Mouse (Mus musculus): ENCODE data around the gene Cdkl3.

Cdkl3 gene

GRCm38 (mm10) chr11:52003772-52004528 lies at the start of gene Cdkl3:
Cdkl3 (plus strand) TSS chr11:52004221.
- peak; percentile 94 to 96 for DNase-seq

- no peak for DNase-seq
Measured at GRCm38 (mm10) chr11:51956112-51956511, 47.9 kb upstream of the Cdkl3 start.

- DNase-seq = peak in 1 of 2 experiments; percentile 12
Measured at GRCm38 (mm10) chr11:51957760-51958159, 46.3 kb upstream of the Cdkl3 start.

- DNase-seq = no peak
Measured at GRCm38 (mm10) chr11:51959511-51959910, 44.5 kb upstream of the Cdkl3 start.

GRCm38 (mm10) chr11:51960061-51960460 lies 44.0 kb upstream of the Cdkl3 start:
- no peak for DNase-seq

- peak; percentile 65 to 70 for DNase-seq
Measured at GRCm38 (mm10) chr11:51960967-51961471, 43.0 kb upstream of the Cdkl3 start.

- no peak for DNase-seq
Measured at GRCm38 (mm10) chr11:51961761-51962160, 42.3 kb upstream of the Cdkl3 start.

- no peak for DNase-seq
Measured at GRCm38 (mm10) chr11:51962277-51962676, 41.7 kb upstream of the Cdkl3 start.

- no peak for DNase-seq
Measured at GRCm38 (mm10) chr11:51966651-51967050, 37.4 kb upstream of the Cdkl3 start.

GRCm38 (mm10) chr11:51967443-51968401 lies 36.3 kb upstream of the Cdkl3 start, which contains the start of gene Cdkn2aipnl:
Cdkn2aipnl (plus strand) TSS chr11:51967661.
- peak; percentile 97 to 98 for DNase-seq

- DNase-seq = no peak
Measured at GRCm38 (mm10) chr11:51968896-51969295, 35.1 kb upstream of the Cdkl3 start.

- no peak for DNase-seq
Measured at GRCm38 (mm10) chr11:51969511-51969910, 34.5 kb upstream of the Cdkl3 start.

GRCm38 (mm10) chr11:51971644-51972043 lies 32.4 kb upstream of the Cdkl3 start:
- no peak for DNase-seq

GRCm38 (mm10) chr11:51999611-52000289 lies 4.3 kb upstream of the Cdkl3 start:
- peak; percentile 83 to 84 for DNase-seq

GRCm38 (mm10) chr11:52000290-52000962 lies 3.6 kb upstream of the Cdkl3 start, which contains the start of gene Ube2b:
Ube2b (minus strand) TSS chr11:52000762.
- DNase-seq = peak; percentile 98 to 99

- DNase-seq = peak in 1 of 2 experiments; percentile 18
Measured at GRCm38 (mm10) chr11:52001341-52001740, 2.7 kb upstream of the Cdkl3 start.

- DNase-seq = no peak
Measured at GRCm38 (mm10) chr11:52001861-52002260, 2.2 kb upstream of the Cdkl3 start.

GRCm38 (mm10) chr11:52002842-52003504 lies 1.0 kb upstream of the Cdkl3 start:
- DNase-seq = no peak

GRCm38 (mm10) chr11:52003505-52003771 lies 583 bp upstream of the Cdkl3 start:
- no peak for DNase-seq

- DNase-seq = no peak
Measured at GRCm38 (mm10) chr11:52005586-52005985, 1.6 kb downstream of the Cdkl3 start.

- no peak for DNase-seq
Measured at GRCm38 (mm10) chr11:52011011-52011410, 7.0 kb downstream of the Cdkl3 start.

GRCm38 (mm10) chr11:52011541-52011940 lies 7.5 kb downstream of the Cdkl3 start:
- DNase-seq = no peak

All from cerebellum, postnatal 10 days (tissue).